Mouse (Mus musculus) fat pad, adult 2 months (tissue): Measurements from ENCODE around the gene Gnai1.
"Not testable (repeated sequence)": the region's sequence is repeated elsewhere in the genome, so short reads cannot be mapped to it uniquely, and the experiment has no call there.

ENCODE experiments used
- DNase-seq: peaks from one replicate; pipeline ENCODE4 v3.0.0-alpha.2; 2011; ENCODE audit warnings: low read depth, low spot score; ENCODE audit errors: extremely low read depth

The Gnai1 gene

DNA sequence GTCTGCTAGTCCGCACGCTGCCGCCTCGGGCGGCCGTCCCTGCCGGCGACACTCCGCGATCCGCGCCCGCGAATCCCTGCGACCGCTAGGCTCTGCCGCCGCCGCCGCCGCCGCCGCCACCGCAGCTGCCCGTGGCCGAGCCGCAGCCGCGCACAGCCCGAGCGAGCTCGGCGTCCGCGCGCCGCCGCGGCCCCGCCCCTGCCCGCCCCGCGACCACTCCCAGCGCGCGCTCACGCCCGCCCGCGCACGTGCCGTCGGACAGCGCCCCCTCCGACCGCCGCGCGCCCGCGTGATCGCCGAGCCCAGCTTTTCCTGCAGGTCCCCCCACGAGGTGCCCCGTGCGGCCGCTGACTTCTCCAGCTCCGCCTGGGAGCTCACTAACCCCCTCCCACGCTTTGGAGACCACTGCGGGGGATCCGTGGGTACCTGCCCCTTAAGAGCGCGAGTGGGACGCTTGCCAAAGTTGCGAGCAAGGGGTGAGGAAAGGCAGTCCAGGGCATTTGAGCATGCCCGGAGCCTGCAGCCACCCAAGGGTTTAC is at the start of gene Gnai1:
Gene Gnai1, minus strand, starts transcription at position 75 of the 539 bp plus-strand sequence.
- DNase-seq = no peak

DNA sequence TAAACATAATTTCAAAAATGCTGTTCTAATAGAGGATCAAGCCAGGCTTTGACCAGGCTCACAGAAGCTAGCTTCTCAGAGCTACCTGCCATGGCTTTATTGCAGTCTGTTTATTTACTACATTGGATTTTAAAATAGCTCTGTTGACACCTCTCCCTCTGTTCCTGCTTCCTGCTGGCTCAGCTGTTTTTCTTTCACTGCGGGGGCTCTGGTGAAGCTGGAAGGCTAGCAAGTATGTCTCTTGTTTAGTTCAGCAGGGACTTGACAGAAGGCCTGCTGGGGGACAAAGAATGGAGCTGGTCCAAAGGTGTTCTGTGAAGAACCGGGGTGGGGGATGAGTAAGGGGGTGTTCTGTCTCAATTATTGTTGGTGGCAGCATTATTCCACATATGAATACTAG is 7.7 kb upstream of the Gnai1 start:
- no peak for DNase-seq

DNA sequence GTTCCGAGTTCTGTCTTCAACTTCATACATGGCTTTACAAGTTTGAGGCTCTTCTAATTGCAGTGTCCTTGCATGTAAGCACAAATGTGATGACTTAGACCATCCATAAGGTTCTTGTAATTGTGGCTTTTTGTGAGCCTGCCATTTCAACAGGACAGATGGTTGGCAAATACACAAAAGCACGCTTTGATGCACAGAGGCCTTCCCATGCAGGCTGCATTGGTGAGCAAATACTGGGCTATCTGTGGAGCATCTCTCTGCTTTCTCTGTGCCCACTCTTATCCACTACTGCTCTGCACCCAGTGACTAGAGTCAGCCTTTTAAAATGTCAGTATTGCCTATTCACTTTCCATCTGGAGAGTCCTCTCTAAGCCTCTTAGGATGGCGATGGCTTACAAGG is 5.3 kb upstream of the Gnai1 start:
- no peak for DNase-seq

- peak; percentile 69 for DNase-seq
Measured at GRCm38 (mm10) chr5:18360956-18361355, 801 bp upstream of the Gnai1 start.

GRCm38 (mm10) chr5:18359376-18360280 is 527 bp downstream of the Gnai1 start:
- DNase-seq = no peak

DNA sequence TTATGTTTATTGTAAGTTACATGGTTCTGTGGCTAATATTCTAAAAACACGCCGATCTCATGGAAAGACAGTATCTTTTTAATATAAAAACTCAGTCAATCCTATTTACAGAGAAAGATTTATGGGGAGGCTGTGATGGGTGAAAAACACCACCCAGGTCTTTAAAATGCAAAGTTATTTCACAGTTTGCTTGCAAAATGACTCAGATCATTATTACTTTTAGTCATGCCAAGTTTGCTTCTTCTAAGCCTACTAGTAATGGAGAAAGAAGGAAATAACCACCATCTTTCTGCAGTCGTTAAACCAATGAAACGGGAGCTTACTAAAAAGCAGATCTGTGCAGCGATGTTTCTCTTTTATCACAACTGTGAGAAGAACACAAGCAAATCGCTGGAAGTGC is 1.4 kb downstream of the Gnai1 start:
- no peak for DNase-seq

GRCm38 (mm10) chr5:18358191-18358590 is 2.0 kb downstream of the Gnai1 start:
- no peak for DNase-seq

DNA sequence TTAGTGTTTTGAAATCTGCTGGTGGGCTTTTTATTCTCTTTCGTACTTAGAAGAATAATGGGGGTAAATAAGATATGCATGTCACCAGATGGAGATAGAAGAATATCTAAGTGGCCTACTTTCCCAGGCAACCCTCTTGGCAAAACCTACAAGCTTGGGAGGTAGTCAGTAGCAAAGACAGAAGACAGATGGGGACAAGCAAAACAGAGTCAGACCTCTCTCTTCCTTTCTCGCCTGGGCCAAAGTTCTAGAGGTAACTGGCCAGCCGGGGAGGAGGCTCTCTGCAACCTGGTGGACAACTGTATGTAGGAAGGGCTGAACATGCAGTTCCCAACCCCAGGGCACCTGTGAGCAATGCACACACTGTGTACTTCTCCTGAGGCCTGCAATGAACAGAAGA is 12.9 kb downstream of the Gnai1 start:
- DNase-seq = no peak

DNA sequence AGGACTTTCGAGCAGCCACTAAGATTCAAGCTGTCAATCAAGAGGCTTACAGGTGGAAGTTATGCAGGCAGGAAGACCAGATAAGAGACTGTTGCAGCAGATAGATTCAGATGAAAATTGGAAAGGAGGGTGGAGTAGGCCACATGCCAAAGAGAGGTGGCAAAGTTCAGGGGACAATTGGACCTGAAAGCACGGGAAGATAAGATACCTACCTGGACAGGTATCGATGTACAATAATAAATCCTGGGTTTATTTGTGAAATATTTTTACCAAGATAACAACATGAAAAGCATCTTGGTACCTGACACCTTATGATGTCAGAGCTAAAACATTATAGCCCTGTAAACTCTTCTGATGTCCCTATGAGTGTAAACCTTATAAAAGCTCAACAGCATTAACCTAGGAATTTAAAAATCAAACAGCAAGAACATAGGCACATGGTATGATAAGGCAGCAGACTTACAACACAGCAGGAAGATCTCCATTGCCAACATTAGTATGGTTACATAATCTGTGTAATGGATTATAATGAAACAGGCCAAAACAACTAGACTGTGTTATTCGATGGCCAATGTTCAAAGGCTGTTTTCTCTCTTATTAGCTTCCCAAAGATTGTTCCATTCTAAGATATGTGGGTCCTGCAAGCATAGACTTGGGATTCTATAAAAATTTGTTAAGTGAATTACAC is 16.6 kb downstream of the Gnai1 start:
- no peak for DNase-seq

GRCm38 (mm10) chr5:18342765-18343454 is 17.2 kb downstream of the Gnai1 start:
- DNase-seq = no peak

- not testable (repeated sequence) for DNase-seq
Measured at GRCm38 (mm10) chr5:18341876-18342275, 18.3 kb downstream of the Gnai1 start.

DNA sequence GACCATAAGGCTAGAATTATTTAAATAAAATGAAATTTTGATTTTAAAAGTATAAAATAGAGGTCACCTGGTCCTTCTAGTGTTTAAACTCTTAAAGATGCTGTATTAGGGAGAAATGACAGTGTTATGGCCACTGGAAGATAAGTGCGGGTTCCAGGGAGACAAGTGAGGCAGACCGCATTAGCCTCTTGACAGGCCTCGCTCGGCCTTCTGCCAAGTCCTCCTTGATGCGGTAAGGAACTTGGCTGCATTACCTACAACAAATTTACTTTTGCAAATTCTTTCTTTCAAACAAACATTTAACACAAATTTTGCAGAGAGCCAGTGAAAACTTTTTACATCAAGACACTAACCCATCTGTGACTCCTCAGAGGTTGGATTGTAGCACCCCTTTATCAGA is 27.9 kb downstream of the Gnai1 start:
- no peak for DNase-seq

DNA sequence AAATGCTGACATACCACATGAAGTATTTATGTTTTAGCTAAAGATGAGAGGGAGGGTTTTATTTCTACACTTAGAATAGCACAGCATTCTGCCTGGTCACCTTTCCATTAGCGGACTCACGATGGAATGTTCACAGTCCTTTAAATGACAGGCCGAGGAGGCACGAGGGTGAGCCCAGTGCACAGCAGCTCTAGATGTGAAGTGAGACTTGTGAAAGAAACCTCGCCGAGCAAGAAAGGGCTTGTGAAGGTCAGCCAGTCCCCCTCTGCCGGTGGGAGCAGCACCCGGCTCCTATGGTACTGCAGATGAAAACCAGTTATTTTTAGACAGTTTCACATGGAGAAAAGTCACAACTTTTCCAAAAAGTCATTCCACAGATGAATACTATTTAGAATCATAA is 29.4 kb downstream of the Gnai1 start:
- no peak for DNase-seq

- DNase-seq = no peak
Measured at GRCm38 (mm10) chr5:18326159-18326558, 34.0 kb downstream of the Gnai1 start.

DNA sequence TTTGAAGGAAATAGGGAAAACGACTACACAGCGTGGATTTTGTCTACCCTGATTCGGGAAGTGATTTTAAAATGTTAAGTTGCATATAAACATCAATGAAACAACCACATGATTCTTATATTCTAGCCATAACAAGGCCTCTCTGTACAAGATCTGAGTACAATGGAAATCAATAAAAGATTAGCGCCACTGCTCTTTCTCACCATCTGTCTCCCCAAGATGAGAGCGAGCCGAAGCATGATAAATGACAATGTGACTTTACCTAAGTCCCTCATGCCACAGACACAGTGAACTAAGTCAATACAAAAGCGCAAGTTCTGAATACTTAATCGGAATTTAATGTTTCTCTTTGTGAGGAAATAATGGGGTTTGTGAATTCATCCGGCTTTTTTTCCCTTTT is 36.6 kb downstream of the Gnai1 start:
- no peak for DNase-seq

- DNase-seq = no peak
Measured at GRCm38 (mm10) chr5:18321661-18322060, 38.5 kb downstream of the Gnai1 start.

GRCm38 (mm10) chr5:18318846-18319245 is 41.3 kb downstream of the Gnai1 start:
- no peak for DNase-seq

DNA sequence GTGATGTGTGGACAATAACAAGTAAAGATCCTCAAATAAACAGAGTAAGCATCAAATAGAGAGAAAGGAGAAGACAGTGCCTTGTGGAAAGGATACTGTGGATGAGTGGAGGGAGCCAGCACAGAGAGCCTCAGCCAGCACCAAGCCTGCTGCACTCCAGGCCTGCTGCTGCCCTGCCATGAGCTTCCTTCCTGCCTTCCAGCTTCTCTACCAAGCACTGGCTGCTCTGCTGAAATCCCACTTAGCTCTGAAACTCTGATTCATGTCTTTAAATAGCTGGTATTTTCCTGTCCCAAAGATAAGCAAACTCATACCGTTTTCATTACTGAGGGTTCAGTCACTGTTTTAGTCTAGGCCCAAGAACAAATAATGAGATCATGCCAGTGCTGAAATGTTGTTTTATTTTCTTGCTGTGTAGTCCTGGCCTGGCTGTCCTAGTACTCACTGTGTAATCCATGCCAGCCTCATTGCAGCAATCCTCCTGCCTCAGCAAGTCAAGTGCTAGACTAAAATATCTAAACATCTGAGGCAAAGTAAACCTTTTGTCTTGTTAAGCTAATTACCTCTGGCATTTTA is 52.8 kb downstream of the Gnai1 start:
- no peak for DNase-seq

DNA sequence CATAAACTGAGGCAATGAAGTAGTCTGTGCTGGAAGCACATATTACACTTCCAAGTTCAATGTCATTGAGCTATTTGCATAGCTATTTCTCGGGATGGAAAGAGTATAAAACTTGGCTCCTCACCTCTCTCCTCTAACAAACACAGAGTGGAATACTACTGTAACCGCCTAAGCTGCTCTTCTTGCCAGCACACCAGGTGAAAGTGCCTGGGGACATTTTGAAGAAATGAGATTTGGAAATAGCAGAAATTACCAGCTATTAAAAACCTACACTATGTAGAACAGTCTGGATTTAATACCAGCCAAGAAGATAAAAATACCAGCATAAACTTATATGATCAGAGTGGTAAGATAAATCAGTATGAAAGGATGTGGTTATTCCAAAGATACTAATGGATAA is 63.6 kb downstream of the Gnai1 start:
- DNase-seq = peak; percentile 67

GRCm38 (mm10) chr5:18292744-18293143 is 67.4 kb downstream of the Gnai1 start:
- no peak for DNase-seq

- DNase-seq = no peak
Measured at GRCm38 (mm10) chr5:18289530-18289929, 70.6 kb downstream of the Gnai1 start.
